Mouse (Mus musculus) T-helper 17 cell (primary cell): ENCODE measurements around the gene Inpp5d.

ENCODE experiments used
- in situ Hi-C, 2 experiments: fragments of 300-600 bp; cut with MboI, MseI; formaldehyde crosslinking; loops; 1 replicate in 1 of 2; 2 replicates in 1 of 2; pipeline ENCODE4 v1.15.1; 2025; ENCODE audit warnings: high pct_unique_total_duplicates in 2 of 2

The Inpp5d gene

GRCm38 (mm10) chr1:87620211-87620668 lies at the start of gene Inpp5d:
Gene Inpp5d, plus strand, starts transcription at chr1:87620312.
- in situ Hi-C loops, result loop anchor here in 1 of 2 experiments (10.0 kb wide), 2 partner anchors 735 to 1475 kb away; no protein-coding TSS in a partner anchor

GRCm38 (mm10) chr1:87573261-87573660 lies 46.9 kb upstream of the Inpp5d start:
- in situ Hi-C loops, result no loop called here

- in situ Hi-C loops, result no loop called here
These were observed 46.3 kb upstream of the Inpp5d start, which contains the start of gene Ngef for GRCm38 (mm10) chr1:87573800-87574215. Gene Ngef, minus strand, starts transcription at chr1:87573870.

- in situ Hi-C loops, result no loop called here
These were observed 45.8 kb upstream of the Inpp5d start for GRCm38 (mm10) chr1:87574353-87574752.

- in situ Hi-C loops, result no loop called here
These were observed 45.3 kb upstream of the Inpp5d start for GRCm38 (mm10) chr1:87574785-87575184.

- in situ Hi-C loops, result no loop called here
These were observed 41.1 kb upstream of the Inpp5d start for GRCm38 (mm10) chr1:87578965-87579364.

- in situ Hi-C loops, result no loop called here
These were observed 39.3 kb upstream of the Inpp5d start for GRCm38 (mm10) chr1:87580824-87581223.

GRCm38 (mm10) chr1:87589162-87589561 lies 30.9 kb upstream of the Inpp5d start:
- in situ Hi-C loops, result no loop called here

GRCm38 (mm10) chr1:87589980-87590379 lies 30.1 kb upstream of the Inpp5d start:
- in situ Hi-C loops, result no loop called here

GRCm38 (mm10) chr1:87594261-87594660 lies 25.9 kb upstream of the Inpp5d start:
- in situ Hi-C loops, result no loop called here

GRCm38 (mm10) chr1:87594671-87595070 lies 25.4 kb upstream of the Inpp5d start:
- in situ Hi-C loops, result no loop called here

GRCm38 (mm10) chr1:87600533-87600932 lies 19.6 kb upstream of the Inpp5d start:
- in situ Hi-C loops, result loop anchor here in 1 of 2 experiments (10.0 kb wide), 1 partner anchor 54 kb away; no protein-coding TSS in a partner anchor

- in situ Hi-C loops, result loop anchor here in 1 of 2 experiments (10.0 kb wide), 1 partner anchor 53 kb away; no protein-coding TSS in a partner anchor
These were observed 18.3 kb upstream of the Inpp5d start for GRCm38 (mm10) chr1:87601801-87602200.

GRCm38 (mm10) chr1:87603389-87603788 lies 16.7 kb upstream of the Inpp5d start:
- in situ Hi-C loops, result loop anchor here in 1 of 2 experiments (10.0 kb wide), 1 partner anchor 51 kb away; no protein-coding TSS in a partner anchor

GRCm38 (mm10) chr1:87605296-87605695 lies 14.8 kb upstream of the Inpp5d start:
- in situ Hi-C loops, result loop anchor here in 1 of 2 experiments (10.0 kb wide), 1 partner anchor 50 kb away; no protein-coding TSS in a partner anchor

- in situ Hi-C loops, result loop anchor here in 1 of 2 experiments (10.0 kb wide), 1 partner anchor 47 kb away; no protein-coding TSS in a partner anchor
These were observed 12.6 kb upstream of the Inpp5d start for GRCm38 (mm10) chr1:87607385-87608091.

- in situ Hi-C loops, result loop anchor here in 1 of 2 experiments (10.0 kb wide), 1 partner anchor 46 kb away; no protein-coding TSS in a partner anchor
These were observed 11.6 kb upstream of the Inpp5d start for GRCm38 (mm10) chr1:87608416-87609046.

- in situ Hi-C loops, result no loop called here
These were observed 5.4 kb upstream of the Inpp5d start for GRCm38 (mm10) chr1:87614576-87615295.

GRCm38 (mm10) chr1:87620693-87621092 lies 581 bp downstream of the Inpp5d start:
- in situ Hi-C loops, result loop anchor here in 1 of 2 experiments (10.0 kb wide), 2 partner anchors 736 to 1476 kb away; no protein-coding TSS in a partner anchor

GRCm38 (mm10) chr1:87621146-87621857 lies 1.2 kb downstream of the Inpp5d start:
- in situ Hi-C loops, result loop anchor here in 1 of 2 experiments (10.0 kb wide), 2 partner anchors 737 to 1477 kb away; no protein-coding TSS in a partner anchor
